Mouse (Mus musculus) stomach, embryonic 16.5 days (tissue): Measurements from ENCODE around the gene Nhlh1. TPM values are rescaled to one million over a fixed set of nuclear protein-coding genes. Genes with fewer than 3 reads are reported as not detected.

ENCODE experiments used
- ATAC-seq: fragments of 200-750 bp; cut with Nextera tagmentation; 2 replicates; pipeline ENCODE4 v1.8.0; 2017; ENCODE audit warnings: moderate number of reproducible peaks, moderate TSS enrichment; ENCODE audit not compliant: insufficient read depth, low FRiP score
- H3K27ac ChIP-seq: fragments of 300-500 bp; sonication (generic); 2 replicates; pipeline ENCODE4 v1.5.1; 2014; ENCODE audit warnings: low read length
- H3K27me3 ChIP-seq: fragments of 300-500 bp; sonication (generic); 2 replicates; pipeline ENCODE4 v1.6.1; 2014; ENCODE audit warnings: low read length, control low read depth, mixed read lengths; ENCODE audit not compliant: control insufficient read depth, insufficient read depth
- H3K36me3 ChIP-seq: fragments of 300-500 bp; sonication (generic); 2 replicates; pipeline ENCODE4 v1.6.1; 2014; ENCODE audit warnings: low read length; ENCODE audit not compliant: control insufficient read depth, insufficient read depth
- H3K4me1 ChIP-seq: fragments of 300-500 bp; sonication (generic); 2 replicates; pipeline ENCODE4 v1.6.1; 2014; ENCODE audit warnings: low read length, control low read depth, mixed read lengths; ENCODE audit not compliant: control insufficient read depth, insufficient read depth
- H3K4me2 ChIP-seq: fragments of 300-500 bp; sonication (generic); 2 replicates; pipeline ENCODE4 v1.6.1; 2014; ENCODE audit warnings: low read depth, low read length, mixed read lengths
- H3K4me3 ChIP-seq: fragments of 300-500 bp; sonication (generic); replicated peaks from 2 replicates; pipeline ENCODE4 v1.5.1; 2014; ENCODE audit warnings: mild to moderate bottlenecking, low read length
- H3K9ac ChIP-seq: fragments of 300-500 bp; sonication (generic); 2 replicates; pipeline ENCODE4 v1.6.1; 2014; ENCODE audit warnings: low read length
- H3K9me3 ChIP-seq: fragments of 300-500 bp; sonication (generic); replicated peaks from 2 replicates; pipeline ENCODE4 v1.6.1; 2016; ENCODE audit warnings: low read length, control low read depth; ENCODE audit not compliant: control insufficient read depth
- WGBS: fragments of 180-500 bp; shearing (Covaris S2); extraction: QIAGEN DNeasy Blood & Tissue Kit; methylation state at CpG from one replicate; pipeline ENCODE4 v1.1.7; 2014; 5-methylcytosine and 5-hydroxymethylcytosine counted together
- polyA plus RNA-seq: library from polyadenylated mRNA; unstranded; fragments of >200 nt; fragmentation: Nextera tagmentation; extraction: Ambion mirVana; gene quantifications from 2 replicates; pipeline ENCODE4 v1.2.1, GENCODE M21; 2015

The Nhlh1 gene
- polyA plus RNA-seq, 1 experiment from 2014 or later, result not detected

DNA sequence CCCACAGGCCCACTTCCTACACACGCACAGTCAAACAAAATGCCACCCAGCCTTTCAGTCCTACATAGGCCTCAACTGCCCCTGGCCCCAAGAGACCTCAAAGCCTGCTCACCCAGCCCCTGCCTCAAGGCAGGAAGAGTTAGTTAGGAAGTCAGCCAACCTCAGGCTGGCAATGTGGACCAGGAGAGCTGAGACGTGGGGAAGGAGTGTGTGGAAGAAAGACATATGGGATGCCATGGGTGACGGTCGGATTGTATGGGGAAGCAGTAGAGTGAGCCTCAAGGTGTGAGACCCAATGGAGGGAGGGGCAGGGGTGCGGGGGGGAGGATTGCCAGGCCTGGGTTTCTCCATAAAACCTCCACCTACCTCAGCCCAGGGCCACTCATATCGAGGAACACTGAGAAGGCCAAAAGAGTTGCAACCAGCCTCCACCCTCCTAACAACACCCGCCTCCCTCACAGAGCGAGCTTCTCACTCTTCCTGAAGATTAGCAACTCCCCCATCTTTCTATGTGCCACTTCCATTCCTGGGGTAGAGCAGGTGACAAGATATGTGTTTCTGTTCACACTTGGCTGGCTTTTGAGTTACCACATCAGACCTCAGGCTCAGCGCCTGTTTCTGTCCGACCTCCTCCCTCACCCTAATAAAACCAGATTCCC lies 37.4 kb downstream of the Nhlh1 start:
- no peaks in the 10 kb centered on the region for H3K36me3 ChIP-seq
- no peak overlapping the region for H3K4me3 ChIP-seq
- ATAC-seq, result no peak
- H3K27me3 ChIP-seq, result no peaks in the 10 kb centered on the region
- H3K9me3 ChIP-seq, result no peaks in the 10 kb centered on the region
- H3K27ac ChIP-seq, result peak overlapping the region; percentile 80
- H3K9ac ChIP-seq, result peak overlapping the region; percentile 34; the same call in 1 of the 2 replicates
- H3K4me2 ChIP-seq, result no peak overlapping the region
- WGBS, result 74% methylated on average over 10 of the region's 10 CpGs
- peaks cover 50% of the 10 kb centered on the region for H3K4me1 ChIP-seq

DNA sequence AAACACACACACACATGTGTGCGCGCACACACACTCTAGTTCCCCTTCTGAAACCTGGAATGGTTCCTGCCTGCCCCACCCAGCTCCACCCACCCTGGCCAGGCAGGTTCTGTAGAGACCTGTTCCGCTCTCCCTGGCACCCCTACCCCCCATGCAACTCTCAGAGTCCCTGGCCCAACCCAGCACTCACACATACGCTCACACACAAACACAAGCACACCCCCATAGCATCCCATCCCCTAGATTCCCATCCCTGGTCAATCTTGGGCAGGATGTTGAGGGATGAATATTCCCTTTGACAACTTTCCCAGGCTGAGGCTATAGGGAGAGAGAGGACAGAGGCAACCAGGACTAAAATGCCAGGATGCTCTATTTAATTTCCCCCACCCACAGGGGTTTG lies 38.0 kb downstream of the Nhlh1 start:
- Histone ChIP-seq H3K4me2 (no peak overlapping the region), H3K27ac (peak overlapping the region; percentile 80), H3K4me1 (peaks cover 45% of the 10 kb centered on the region), H3K27me3 (no peaks in the 10 kb centered on the region), H3K36me3 (no peaks in the 10 kb centered on the region), H3K4me3 (no peak overlapping the region), H3K9ac (no peak overlapping the region), H3K9me3 (no peaks in the 10 kb centered on the region)
- WGBS, result 82% methylated on average over 4 of the region's 4 CpGs
- peak; percentile 79; the same call in 1 of the 2 replicates for ATAC-seq

DNA sequence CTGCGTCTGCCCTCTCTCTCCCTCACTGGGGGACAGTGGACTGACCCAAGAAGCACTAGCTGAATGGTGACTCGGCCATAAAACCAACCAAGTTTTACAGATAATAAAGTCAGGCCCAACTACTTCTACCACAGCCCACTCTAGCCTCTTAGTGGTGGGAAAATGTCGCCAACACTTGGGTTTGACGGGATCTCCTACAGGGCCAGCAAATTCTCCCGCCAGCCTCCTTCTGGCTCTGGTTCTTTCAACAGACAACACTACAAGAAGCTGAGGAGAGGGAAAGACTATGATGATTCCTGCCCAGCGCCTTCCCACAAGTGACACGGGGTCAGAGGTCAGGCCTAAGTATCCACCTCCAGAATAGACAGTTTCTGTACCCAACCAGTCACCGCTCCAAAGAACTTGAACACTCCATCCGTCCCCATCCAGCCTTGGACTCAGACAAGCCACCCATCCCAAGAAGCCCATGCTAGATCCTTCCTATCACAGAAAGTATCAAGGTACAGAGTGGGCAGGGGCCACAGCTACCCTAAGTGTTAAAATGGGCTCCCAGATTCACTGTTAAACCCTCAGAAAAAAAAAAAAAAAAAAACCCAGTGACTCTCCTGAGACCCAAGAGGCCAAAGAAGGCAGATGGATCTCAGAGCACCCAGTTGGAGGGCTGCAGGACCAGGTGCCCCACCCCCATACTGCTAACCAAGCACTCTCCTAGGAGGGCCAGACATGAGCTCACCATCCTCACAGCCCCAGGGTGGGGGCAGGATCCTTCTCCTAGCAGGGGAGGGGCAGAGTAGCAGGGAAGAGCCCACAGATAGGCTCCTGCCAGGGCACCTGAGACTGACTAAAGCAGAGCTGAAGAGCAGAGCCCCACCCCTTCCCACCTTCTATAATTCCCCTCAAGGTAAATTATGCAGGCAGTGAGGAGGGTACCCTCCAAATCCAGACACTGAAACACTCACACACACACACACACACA lies 38.7 kb downstream of the Nhlh1 start:
- no peak overlapping the region for H3K4me2 ChIP-seq
- no peaks in the 10 kb centered on the region for H3K27me3 ChIP-seq

DNA sequence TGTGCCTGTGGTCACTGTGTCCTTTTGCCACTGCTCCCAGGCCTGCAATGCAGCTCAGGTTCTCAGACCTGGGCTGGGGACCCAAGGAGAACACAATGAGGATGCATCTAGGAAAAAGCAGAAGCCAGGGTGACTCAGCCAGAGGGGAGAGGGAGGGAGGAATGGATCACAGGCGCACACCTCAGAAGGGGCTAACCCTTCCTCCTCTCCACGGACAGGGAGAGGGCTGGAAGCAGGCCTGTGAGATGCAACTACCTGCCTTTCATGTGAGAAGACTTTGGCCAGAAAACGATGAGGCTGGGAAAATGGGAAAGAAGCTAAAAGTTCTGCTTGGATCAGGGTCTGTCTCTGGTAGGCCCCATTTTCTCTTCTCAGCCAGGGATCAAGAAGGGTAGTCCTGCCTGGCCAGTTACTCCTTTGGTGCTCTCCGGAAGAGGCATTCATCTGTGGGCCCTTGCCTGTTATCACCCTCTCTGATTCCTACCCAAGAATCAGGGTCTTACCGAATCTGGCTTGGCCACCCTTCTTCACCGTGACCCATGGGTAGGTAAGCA lies 39.8 kb downstream of the Nhlh1 start:
- Histone ChIP-seq H3K4me3 (no peak overlapping the region), H3K27me3 (no peaks in the 10 kb centered on the region), H3K27ac (peak overlapping the region; percentile 39; the same call in 1 of the 2 replicates), H3K9me3 (no peaks in the 10 kb centered on the region), H3K4me2 (no peak overlapping the region), H3K4me1 (peaks cover 45% of the 10 kb centered on the region), H3K9ac (no peak overlapping the region), H3K36me3 (no peaks in the 10 kb centered on the region)
- 74% methylated on average over 6 of the region's 6 CpGs for WGBS
- ATAC-seq, result no peak

More for the DNA sequence above, 38.7 kb downstream of the Nhlh1 start:
- WGBS, result 88% methylated on average over 9 of the region's 9 CpGs
- H3K36me3 ChIP-seq, result no peaks in the 10 kb centered on the region
- H3K9ac ChIP-seq, result no peak overlapping the region
- peaks cover 45% of the 10 kb centered on the region for H3K4me1 ChIP-seq
- H3K9me3 ChIP-seq, result no peaks in the 10 kb centered on the region
- peak overlapping the region; percentile 7; the same call in 1 of the 2 replicates for H3K27ac ChIP-seq
- H3K4me3 ChIP-seq, result no peak overlapping the region
- ATAC-seq, result peak; percentile 57; the same call in 1 of the 2 replicates

DNA sequence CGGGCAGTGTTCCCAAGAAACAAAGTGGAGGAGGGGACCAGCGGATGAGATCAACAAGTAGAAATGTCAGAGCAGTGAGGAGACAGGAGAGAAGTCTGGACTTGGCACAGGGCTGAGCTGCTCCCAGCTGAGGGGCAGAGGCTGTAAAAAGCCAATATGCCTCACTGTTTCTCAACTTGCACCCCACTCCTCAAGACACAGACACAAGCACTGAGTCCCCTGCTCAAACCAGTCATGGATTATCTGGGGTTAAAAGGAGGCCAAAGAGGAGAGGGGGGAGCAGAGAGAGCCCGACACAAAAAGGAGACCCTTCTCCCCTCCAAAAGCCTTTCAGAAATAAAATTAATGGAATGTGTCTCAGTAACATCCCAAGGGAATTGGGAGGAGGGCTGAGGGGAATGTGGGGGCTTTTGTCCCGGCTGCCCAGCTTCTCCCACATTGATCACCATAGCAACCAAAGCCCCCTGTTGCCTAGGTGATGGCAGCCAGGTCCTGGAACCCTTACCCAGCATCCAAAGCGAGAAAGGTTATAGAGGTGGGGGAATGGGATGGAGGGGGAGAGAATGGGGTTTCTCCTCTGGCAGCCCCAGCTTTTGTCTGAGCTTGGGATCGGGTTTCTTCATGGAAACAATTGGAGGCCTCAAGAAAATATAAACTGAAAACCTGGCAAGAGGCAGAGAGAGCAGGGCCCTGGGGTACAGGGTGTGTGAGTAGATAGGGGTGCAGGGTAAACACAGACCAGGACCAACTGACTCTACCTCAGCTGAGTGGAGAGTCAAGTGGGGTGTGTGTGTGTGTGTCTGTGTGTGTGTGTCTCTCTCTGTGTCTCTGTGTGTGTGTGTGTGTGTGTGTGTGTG lies 40.5 kb downstream of the Nhlh1 start:
- WGBS, result 34% methylated on average over 6 of the region's 6 CpGs
- peak overlapping the region; percentile 43; the same call in 1 of the 2 replicates for H3K27ac ChIP-seq
- H3K36me3 ChIP-seq, result no peaks in the 10 kb centered on the region
- peak; percentile 15; the same call in 1 of the 2 replicates for ATAC-seq
- H3K4me3 ChIP-seq, result no peak overlapping the region
- peak overlapping the region; percentile 23; the same call in 1 of the 2 replicates for H3K9ac ChIP-seq
- 0 out of 2 replicates have a peak overlapping the region, but pooled peaks have one; percentile 2 for H3K4me2 ChIP-seq
- no peaks in the 10 kb centered on the region for H3K27me3 ChIP-seq
- no peaks in the 10 kb centered on the region for H3K9me3 ChIP-seq
- H3K4me1 ChIP-seq, result peaks cover 43% of the 10 kb centered on the region

DNA sequence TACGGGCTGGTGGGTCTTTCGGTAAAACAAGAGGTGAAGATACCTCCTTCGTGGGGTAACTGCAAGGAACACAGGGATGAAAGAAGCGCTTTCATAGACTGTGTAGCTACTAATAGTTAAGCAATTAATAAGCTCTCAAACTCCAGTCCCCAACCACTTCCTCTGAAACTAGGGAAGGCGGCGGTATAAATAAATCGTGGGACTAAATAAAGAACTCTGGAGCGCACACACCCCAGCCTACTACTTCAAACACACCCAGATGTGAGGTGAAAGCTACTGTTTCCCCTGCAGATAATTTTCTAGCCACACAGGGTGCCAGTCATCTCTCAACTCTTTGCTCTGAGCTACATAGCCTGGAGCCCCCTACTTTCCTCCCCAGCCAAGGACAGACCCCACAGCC lies 41.3 kb downstream of the Nhlh1 start:
- 0 out of 2 replicates have a peak overlapping the region, but pooled peaks have one; percentile 23 for H3K9ac ChIP-seq
- 0 out of 2 replicates have a peak, but pooled peaks cover 2% of the 10 kb centered on the region for H3K36me3 ChIP-seq
- H3K4me3 ChIP-seq, result no peak overlapping the region
- no peak for ATAC-seq
- H3K4me2 ChIP-seq, result peak overlapping the region; percentile 17; the same call in 1 of the 2 replicates
- no peaks in the 10 kb centered on the region for H3K9me3 ChIP-seq
- H3K27ac ChIP-seq, result peak overlapping the region; percentile 43
- H3K4me1 ChIP-seq, result peaks cover 41% of the 10 kb centered on the region
- no peaks in the 10 kb centered on the region for H3K27me3 ChIP-seq
- 50% methylated on average over 8 of the region's 8 CpGs for WGBS

DNA sequence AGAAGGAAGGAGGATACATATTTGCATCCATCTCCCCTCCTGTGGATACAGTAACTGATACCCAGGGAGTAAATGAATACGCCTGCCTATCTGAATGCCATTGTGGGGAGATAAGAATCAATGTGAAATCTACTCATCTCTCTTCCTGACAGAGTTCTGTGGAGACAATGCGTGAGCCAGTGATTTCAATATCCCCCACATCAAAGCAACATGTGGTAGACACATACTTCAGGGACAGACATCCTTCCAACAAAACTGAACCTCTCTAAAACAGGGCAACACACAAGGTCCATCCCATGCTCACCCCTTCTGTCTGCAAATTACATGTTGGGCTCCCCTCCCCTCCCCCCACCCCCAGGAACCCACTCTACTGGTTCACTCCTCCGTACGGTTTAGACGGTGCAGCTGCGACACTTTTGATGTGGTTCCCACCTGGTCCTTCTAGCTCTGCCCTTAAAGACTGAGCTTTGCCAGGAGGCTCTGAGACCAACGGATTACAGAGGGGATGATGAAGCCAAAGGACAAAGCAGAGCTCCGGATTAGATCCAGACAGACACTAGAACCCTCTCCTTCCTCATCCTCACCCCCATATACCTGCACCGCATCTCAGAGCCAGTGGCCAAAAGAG lies 41.9 kb downstream of the Nhlh1 start:
- Histone ChIP-seq H3K4me1 (peaks cover 41% of the 10 kb centered on the region), H3K27me3 (no peaks in the 10 kb centered on the region), H3K9me3 (no peaks in the 10 kb centered on the region), H3K4me3 (no peak overlapping the region), H3K9ac (no peak overlapping the region), H3K27ac (no peak overlapping the region), H3K4me2 (no peak overlapping the region; the same call in 1 of the 2 replicates), H3K36me3 (0 out of 2 replicates have a peak, but pooled peaks cover 2% of the 10 kb centered on the region)
- ATAC-seq, result no peak
- WGBS, result 64% methylated on average over 9 of the region's 9 CpGs

- 0 out of 2 replicates have a peak, but pooled peaks cover 2% of the 10 kb centered on the region for H3K36me3 ChIP-seq
- no peaks in the 10 kb centered on the region for H3K27me3 ChIP-seq
- ATAC-seq, result no peak
- H3K9ac ChIP-seq, result no peak overlapping the region
- WGBS, result 81% methylated on average over 9 of the region's 9 CpGs
- H3K4me1 ChIP-seq, result peaks cover 36% of the 10 kb centered on the region
- no peak overlapping the region for H3K4me3 ChIP-seq
- no peaks in the 10 kb centered on the region for H3K9me3 ChIP-seq
- no peak overlapping the region for H3K27ac ChIP-seq
- H3K4me2 ChIP-seq, result no peak overlapping the region
Observed at GRCm38 (mm10) chr1:172014771-172015170, 42.6 kb downstream of the Nhlh1 start.
